Mouse (Mus musculus) liver, adult 2 months (tissue): ENCODE results near the gene Adamts14. TPM values are rescaled to one million over a fixed set of nuclear protein-coding genes. Genes with fewer than 3 reads are reported as not detected.

ENCODE experiments used
- DNase-seq: peaks from one replicate; pipeline ENCODE4 v3.0.0-alpha.2; 2011; ENCODE audit warnings: low read depth, low spot score; ENCODE audit errors: extremely low read depth
- H3K27ac ChIP-seq: fragments of 200-500 bp; replicated peaks from 2 replicates; pipeline ENCODE4 v1.5.1; 2012; ENCODE audit warnings: low read depth, mild to moderate bottlenecking, control low read depth, inconsistent platforms, low read length; ENCODE audit not compliant: insufficient read depth
- H3K27me3 ChIP-seq: fragments of 200-500 bp; 2 replicates; pipeline ENCODE4 v1.6.1; 2012; ENCODE audit warnings: mild to moderate bottlenecking, moderate library complexity, low read length, inconsistent platforms; ENCODE audit not compliant: control insufficient read depth, insufficient read depth
- H3K36me3 ChIP-seq: fragments of 200-500 bp; 2 replicates; pipeline ENCODE4 v1.6.1; 2012; ENCODE audit warnings: low read length, inconsistent platforms; ENCODE audit not compliant: control insufficient read depth, insufficient read depth
- H3K4me1 ChIP-seq: fragments of 200-500 bp; 2 replicates; pipeline ENCODE4 v1.6.1; 2011; ENCODE audit warnings: low read length; ENCODE audit not compliant: control insufficient read depth, insufficient read depth
- H3K4me3 ChIP-seq: fragments of 200-500 bp; 2 replicates; pipeline ENCODE4 v1.5.1; 2011; ENCODE audit warnings: low read depth, mild to moderate bottlenecking, control low read depth, low read length, moderate library complexity; ENCODE audit not compliant: insufficient read depth
- H3K79me2 ChIP-seq: fragments of 200-500 bp; 2 replicates; pipeline ENCODE4 v1.6.1; 2012; ENCODE audit warnings: inconsistent platforms, mild to moderate bottlenecking, low read length, moderate library complexity; ENCODE audit not compliant: control insufficient read depth, insufficient read depth
- H3K9ac ChIP-seq: fragments of 200-500 bp; 2 replicates; pipeline ENCODE4 v1.6.1; 2012; ENCODE audit warnings: low read depth, mild to moderate bottlenecking, control low read depth, inconsistent platforms, low read length
- CTCF ChIP-seq: fragments of 200-500 bp; IDR thresholded peaks from 2 replicates; pipeline ENCODE4 v1.5.1; 2011; ENCODE audit warnings: low read depth, low read length, control low read depth
- POLR2A ChIP-seq: fragments of 200-500 bp; IDR thresholded peaks from 2 replicates; pipeline ENCODE4 v1.6.1; 2011; ENCODE audit warnings: low read length, control low read depth; ENCODE audit not compliant: insufficient read depth; ENCODE audit errors: extremely low read depth
- WGBS: fragments of 180-500 bp; shearing (Covaris S2); methylation state at CpG from one replicate; pipeline ENCODE4 v1.1.7; 2018; 5-methylcytosine and 5-hydroxymethylcytosine counted together
- polyA plus RNA-seq: library from polyadenylated mRNA; depleted of rRNA; stranded (reverse); fragments of >200 nt; gene quantifications from 2 replicates; pipeline ENCODE4 v1.2.3, GENCODE M21; 2012
- total RNA-seq: library from RNA; depleted of rRNA; stranded (reverse); fragments of >200 nt; gene quantifications from 2 replicates; pipeline ENCODE4 v1.2.3, GENCODE M21; 2014

The Adamts14 gene
- total and polyA plus RNA-seq, 2 experiments = 0.55 to 0.61 TPM

- TF ChIP-seq CTCF = no peak
- no peak for TF ChIP-seq POLR2A
- no peaks in the 10 kb centered on the region for H3K4me1 ChIP-seq
- H3K9ac ChIP-seq = no peak overlapping the region
- H3K36me3 ChIP-seq = no peaks in the 10 kb centered on the region
- no peak for DNase-seq
- no peak overlapping the region for H3K27ac ChIP-seq
- H3K4me3 ChIP-seq = no peak overlapping the region
- WGBS = 85% methylated on average over 4 of the region's 4 CpGs
- H3K27me3 ChIP-seq = no peaks in the 10 kb centered on the region
- no peaks in the 10 kb centered on the region for H3K79me2 ChIP-seq
These were observed 100.7 kb downstream of the Adamts14 start for GRCm38 (mm10) chr10:61172496-61172895.

DNA sequence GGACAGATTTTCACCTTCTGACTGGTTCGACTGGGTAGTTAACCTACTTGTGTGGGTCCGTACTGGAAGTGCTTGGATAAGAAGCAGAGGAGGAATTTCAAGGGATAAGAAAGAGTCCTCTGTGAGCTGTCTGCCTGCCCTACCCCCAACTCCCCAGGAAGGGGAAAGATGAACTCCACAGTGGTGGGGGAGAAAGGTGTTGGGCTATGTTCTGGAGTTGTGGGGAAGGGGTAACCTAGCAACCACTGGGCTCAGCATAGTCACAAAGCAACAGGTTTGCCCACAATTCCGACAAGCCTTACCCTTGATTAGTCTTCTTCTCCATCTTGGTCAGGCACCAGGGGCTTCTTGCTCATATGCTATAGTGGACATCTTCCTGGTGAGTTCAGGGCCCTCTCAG lies 101.6 kb downstream of the Adamts14 start, which contains the start of gene Tbata:
TSS of gene Tbata (plus strand) at position 301 of the 400 bp plus-strand sequence.
- no peak for TF ChIP-seq CTCF
- TF ChIP-seq POLR2A = no peak
- Histone ChIP-seq H3K4me1 (no peaks in the 10 kb centered on the region), H3K4me3 (no peak within 1 kb of the TSS), H3K79me2 (no peaks in the 10 kb centered on the region), H3K27me3 (no peaks in the 10 kb centered on the region), H3K36me3 (no peaks in the 10 kb centered on the region), H3K27ac (no peak within 1 kb of the TSS), H3K9ac (no peak within 1 kb of the TSS)
- 71% methylated on average over 3 of the region's 3 CpGs for WGBS
- DNase-seq = no peak

DNA sequence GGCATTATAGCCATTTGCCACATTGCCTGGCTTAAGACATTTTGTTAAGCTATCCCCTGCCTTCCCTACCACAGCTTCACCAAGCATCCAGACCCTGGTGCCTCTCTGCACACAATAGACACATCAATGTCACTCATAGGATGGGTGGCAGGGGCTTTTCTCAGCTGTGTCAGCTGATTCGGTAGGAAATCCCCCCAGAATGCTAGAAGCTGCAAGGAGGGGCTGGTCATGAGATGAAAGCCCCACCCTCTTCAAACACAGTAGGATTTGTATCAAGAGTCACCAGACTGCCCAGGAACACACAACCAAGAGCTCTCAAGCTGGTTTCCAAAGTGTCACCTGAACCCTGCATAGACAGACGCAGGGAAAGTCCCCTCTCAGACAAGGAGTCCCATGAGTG lies 104.8 kb downstream of the Adamts14 start:
- H3K27me3 ChIP-seq = no peaks in the 10 kb centered on the region
- H3K4me1 ChIP-seq = no peaks in the 10 kb centered on the region
- no peak overlapping the region for H3K9ac ChIP-seq
- no peak for TF ChIP-seq POLR2A
- no peak for TF ChIP-seq CTCF
- DNase-seq = no peak
- no peaks in the 10 kb centered on the region for H3K79me2 ChIP-seq
- H3K27ac ChIP-seq = no peak overlapping the region
- H3K4me3 ChIP-seq = no peak overlapping the region
- WGBS = 78% methylated on average over 2 of the region's 2 CpGs
- H3K36me3 ChIP-seq = no peaks in the 10 kb centered on the region

- Histone ChIP-seq H3K79me2 (no peaks in the 10 kb centered on the region), H3K4me3 (no peak overlapping the region), H3K36me3 (no peaks in the 10 kb centered on the region), H3K27me3 (no peaks in the 10 kb centered on the region), H3K4me1 (no peaks in the 10 kb centered on the region), H3K27ac (no peak overlapping the region), H3K9ac (no peak overlapping the region)
- peak; percentile 15 for DNase-seq
- WGBS = 78% methylated on average over 9 of the region's 9 CpGs
- no peak for TF ChIP-seq POLR2A
- no peak for TF ChIP-seq CTCF
These were observed 105.7 kb downstream of the Adamts14 start for GRCm38 (mm10) chr10:61167333-61168096.

GRCm38 (mm10) chr10:61162366-61162765 lies 110.9 kb downstream of the Adamts14 start:
- no peak overlapping the region for H3K9ac ChIP-seq
- H3K27ac ChIP-seq = no peak overlapping the region
- no peaks in the 10 kb centered on the region; the same call in 1 of the 2 replicates for H3K4me1 ChIP-seq
- no peaks in the 10 kb centered on the region for H3K27me3 ChIP-seq
- no peaks in the 10 kb centered on the region for H3K79me2 ChIP-seq
- DNase-seq = peak; percentile 70
- 29% methylated on average over 3 of the region's 3 CpGs for WGBS
- TF ChIP-seq POLR2A (no peak), CTCF (no peak)
- H3K36me3 ChIP-seq = no peaks in the 10 kb centered on the region
- H3K4me3 ChIP-seq = no peak overlapping the region

- DNase-seq = peak; percentile 81
- WGBS = 17% methylated on average over 4 of the region's 4 CpGs
- H3K27me3 ChIP-seq = no peaks in the 10 kb centered on the region
- no peak overlapping the region for H3K27ac ChIP-seq
- no peak overlapping the region for H3K9ac ChIP-seq
- no peak overlapping the region for H3K4me3 ChIP-seq
- H3K4me1 ChIP-seq = peaks cover 2% of the 10 kb centered on the region; the same call in 1 of the 2 replicates
- H3K79me2 ChIP-seq = no peaks in the 10 kb centered on the region
- no peaks in the 10 kb centered on the region for H3K36me3 ChIP-seq
- no peak for TF ChIP-seq CTCF
- TF ChIP-seq POLR2A = no peak
These were observed 112.6 kb downstream of the Adamts14 start for GRCm38 (mm10) chr10:61160671-61161070.
